9 mouse cellular contexts compared by ENCODE assay signal in the genomic region with DNA sequence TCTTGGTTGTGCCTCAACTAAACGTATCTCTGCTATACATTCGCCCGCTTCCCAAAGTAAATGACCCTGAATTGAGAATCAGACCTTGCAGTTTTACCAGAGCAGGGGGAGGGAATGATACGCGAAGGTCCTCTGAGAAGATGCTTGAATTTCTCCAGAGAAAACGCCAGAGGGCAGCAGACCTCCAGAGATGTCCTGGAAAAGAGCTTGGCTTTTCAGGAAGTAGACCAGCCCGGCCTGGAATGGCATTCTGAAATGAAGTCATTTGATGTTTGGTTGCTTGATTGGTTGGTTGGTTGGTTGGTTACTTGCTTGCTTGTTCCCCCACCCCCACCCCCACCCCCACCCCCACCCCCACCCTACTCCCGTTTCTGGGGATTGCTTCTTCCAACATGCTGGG. TPM values are rescaled to one million over a fixed set of nuclear protein-coding genes. Genes with fewer than 3 reads are reported as not detected.
A peak's percentile ranks its signal among the peaks of the same experiment; 100 is the strongest.
DNase-seq lines count a peak whose midpoint lies in the region; ATAC-seq and TF ChIP-seq lines count a peak whose summit lies in the region.
"Had no signal": no experiment of that assay in that cellular context is flagged by ENCODE, and none has a peak within 500 bp of the region (broad histone marks: within the 10 kb centered on the region; RNA-seq: fewer than 3 reads in every experiment).

No protein-coding gene starts in this region.

- H3K4me1 ChIP-seq in forebrain, embryonic 14.5 days (ENCODE audit: control insufficient read depth, insufficient read depth, low read length), result no peaks in the 10 kb centered on the region
- H3K4me1 ChIP-seq in forebrain, embryonic 11.5 days (replicated peaks; ENCODE audit: control insufficient read depth, insufficient read depth, low read length), result no peaks in the 10 kb centered on the region
- no peaks in the 10 kb centered on the region for H3K4me1 ChIP-seq in neural tube, embryonic 15.5 days
- H3K4me1 ChIP-seq in liver, postnatal 0 days (ENCODE audit: insufficient read depth), result peaks cover 2% of the 10 kb centered on the region
- H3K4me1 ChIP-seq: heart, embryonic 13.5 days had no signal

- no peaks in the 10 kb centered on the region for H3K36me3 ChIP-seq in forebrain, embryonic 14.5 days (ENCODE audit: control insufficient read depth, insufficient read depth, low read length)
- H3K36me3 ChIP-seq in forebrain, embryonic 11.5 days (ENCODE audit: control insufficient read depth, insufficient read depth, low read length), result no peaks in the 10 kb centered on the region
- H3K36me3 ChIP-seq in neural tube, embryonic 15.5 days, result no peaks in the 10 kb centered on the region
- no peaks in the 10 kb centered on the region for H3K36me3 ChIP-seq in liver, postnatal 0 days (replicated peaks; ENCODE audit: insufficient read depth, low read length)
- H3K36me3 ChIP-seq: heart, embryonic 13.5 days had no signal

- WGBS in forebrain, embryonic 14.5 days, result 55% methylated on average over 8 of the region's 8 CpGs
- WGBS in forebrain, embryonic 11.5 days, result 58% methylated on average over 8 of the region's 8 CpGs
- 44% methylated on average over 8 of the region's 8 CpGs for WGBS in neural tube, embryonic 15.5 days
- 38% methylated on average over 8 of the region's 8 CpGs for WGBS in liver, postnatal 0 days (ENCODE audit: insufficient replicate concordance)

- TF ChIP-seq CTCF in liver, postnatal 0 days (IDR thresholded peaks at IDR 0.05; ENCODE audit: low read depth), result peak; percentile 67

- peak; percentile 72 for DNase-seq in forebrain, embryonic 14.5 days (ENCODE audit: low spot score)
- DNase-seq in forebrain, embryonic 11.5 days (ENCODE audit: low spot score), result no peak
- peak; percentile 44 for DNase-seq in neural tube, embryonic 10.5 days (ENCODE audit: extremely low spot score, low spot score)
- DNase-seq in c-Kit-positive CD71-positive TER-119-negative erythroid progenitor cells, embryonic 14.5 days (ENCODE audit: low read depth), result peak; percentile 22
- no peak for DNase-seq in liver, postnatal 0 days
- DNase-seq in thymus, postnatal 0 days (ENCODE audit: low spot score), result peak; percentile 24

- TF ChIP-seq EP300 in liver, postnatal 0 days (IDR thresholded peaks at IDR 0.05; ENCODE audit: low read depth), result no peak

- H3K27me3 ChIP-seq in forebrain, embryonic 14.5 days (replicated peaks; ENCODE audit: control insufficient read depth, insufficient read depth, low read length), result no peaks in the 10 kb centered on the region
- H3K27me3 ChIP-seq in forebrain, embryonic 11.5 days (ENCODE audit: control insufficient read depth, insufficient read depth, low read length), result no peaks in the 10 kb centered on the region
- H3K27me3 ChIP-seq in neural tube, embryonic 15.5 days (replicated peaks), result no peaks in the 10 kb centered on the region
- no peaks in the 10 kb centered on the region for H3K27me3 ChIP-seq in liver, postnatal 0 days (ENCODE audit: insufficient read depth, low read length)

- no peak for ATAC-seq in forebrain, embryonic 14.5 days
- ATAC-seq in forebrain, embryonic 11.5 days (replicated peaks; ENCODE audit: low FRiP score), result no peak
- ATAC-seq in neural tube, embryonic 15.5 days (ENCODE audit: low FRiP score), result no peak
- peak; percentile 56 for ATAC-seq in granulocyte monocyte progenitor cell, adult 5-6 weeks (replicated peaks; ENCODE audit: poor library complexity, severe bottlenecking)
- ATAC-seq in liver, postnatal 0 days, result no peak

- H3K27ac ChIP-seq in forebrain, embryonic 14.5 days (ENCODE audit: low read depth, low read length), result no peak overlapping the region
- no peak overlapping the region for H3K27ac ChIP-seq in forebrain, embryonic 11.5 days (ENCODE audit: low read depth, low read length)
- no peak overlapping the region for H3K27ac ChIP-seq in neural tube, embryonic 15.5 days (replicated peaks)
- H3K27ac ChIP-seq in liver, postnatal 0 days (ENCODE audit: low read depth), result no peak overlapping the region
- H3K27ac ChIP-seq: heart, embryonic 13.5 days had no signal

- no peak overlapping the region for H3K4me2 ChIP-seq in forebrain, embryonic 14.5 days (ENCODE audit: low read length)
- H3K4me2 ChIP-seq in forebrain, embryonic 11.5 days (ENCODE audit: low read depth, low read length, severe bottlenecking), result no peak overlapping the region
- no peak overlapping the region for H3K4me2 ChIP-seq in neural tube, embryonic 15.5 days
- no peak overlapping the region for H3K4me2 ChIP-seq in liver, postnatal 0 days (ENCODE audit: low read depth, low read length)
- H3K4me2 ChIP-seq: heart, embryonic 13.5 days had no signal

- H3K9me3 ChIP-seq in forebrain, embryonic 14.5 days (replicated peaks; ENCODE audit: control insufficient read depth, low read length), result no peaks in the 10 kb centered on the region
- no peaks in the 10 kb centered on the region for H3K9me3 ChIP-seq in forebrain, embryonic 11.5 days (ENCODE audit: control insufficient read depth, low read length)
- no peaks in the 10 kb centered on the region for H3K9me3 ChIP-seq in neural tube, embryonic 15.5 days (replicated peaks)
- no peaks in the 10 kb centered on the region for H3K9me3 ChIP-seq in liver, postnatal 0 days (ENCODE audit: low read length)
- H3K9me3 ChIP-seq: heart, embryonic 13.5 days had no signal

- no peak overlapping the region for H3K4me3 ChIP-seq in forebrain, embryonic 14.5 days (ENCODE audit: low read depth, low read length)
- H3K4me3 ChIP-seq in forebrain, embryonic 11.5 days (ENCODE audit: low read depth, low read length), result no peak overlapping the region
- H3K4me3 ChIP-seq in neural tube, embryonic 15.5 days (replicated peaks), result no peak overlapping the region
- H3K4me3 ChIP-seq in liver, postnatal 0 days (ENCODE audit: low read depth, low read length), result no peak overlapping the region
- H3K4me3 ChIP-seq: heart, embryonic 13.5 days had no signal

- no peak overlapping the region for H3K9ac ChIP-seq in forebrain, embryonic 14.5 days (ENCODE audit: low read length)
- no peak overlapping the region for H3K9ac ChIP-seq in forebrain, embryonic 11.5 days (ENCODE audit: low read length)
- H3K9ac ChIP-seq in neural tube, embryonic 15.5 days (replicated peaks), result no peak overlapping the region
- no peak overlapping the region for H3K9ac ChIP-seq in liver, postnatal 0 days (replicated peaks)
- H3K9ac ChIP-seq: heart, embryonic 13.5 days had no signal

RNA-seq across cellular contexts. Expression of a gene that starts 17.8 kb away (rescaled TPM):
- polyA plus RNA-seq in forebrain, embryonic 14.5 days (2014; fragmentation: Nextera tagmentation; extraction: Ambion mirVana), result 0.29 TPM in 1 of 2 replicates, not detected in the other
- 0.31 and 0.36 TPM in 2 replicates for polyA plus RNA-seq in forebrain, embryonic 11.5 days (2014; fragmentation: Nextera tagmentation; extraction: Ambion mirVana)
- not detected in 2 replicates for polyA plus RNA-seq in neural tube, embryonic 15.5 days (2015; fragmentation: Nextera tagmentation; extraction: Ambion mirVana)
- 36.2 and 43.0 TPM in 2 replicates for total RNA-seq in granulocyte monocyte progenitor cell, adult 5-6 weeks (2014; fragmentation: Nextera tagmentation)
- total RNA-seq in granulocyte monocyte progenitor cell, adult 5-6 weeks (2017), result 28.3 and 28.6 TPM in 2 replicates
- 3.1 and 3.2 TPM in 2 replicates for polyA plus RNA-seq in liver, postnatal 0 days (2015; fragmentation: Nextera tagmentation; extraction: Ambion mirVana)
- polyA plus RNA-seq in thymus, postnatal 0 days (2015; fragmentation: Nextera tagmentation; extraction: Ambion mirVana), result 3.0 TPM in 2 replicates
- polyA plus RNA-seq: heart, embryonic 13.5 days had no signal

Comparison
In these comparisons a context has a peak if more than half of its experiments do, and no peak if none do; other contexts are left out.
1. DNase-seq: peak in forebrain, embryonic 14.5 days (single experiment), neural tube, embryonic 10.5 days (single experiment), c-Kit-positive CD71-positive TER-119-negative erythroid progenitor cells, embryonic 14.5 days (single experiment) and thymus, postnatal 0 days (single experiment); none in forebrain, embryonic 11.5 days (single experiment) and liver, postnatal 0 days (single experiment).